In the genomic region with DNA sequence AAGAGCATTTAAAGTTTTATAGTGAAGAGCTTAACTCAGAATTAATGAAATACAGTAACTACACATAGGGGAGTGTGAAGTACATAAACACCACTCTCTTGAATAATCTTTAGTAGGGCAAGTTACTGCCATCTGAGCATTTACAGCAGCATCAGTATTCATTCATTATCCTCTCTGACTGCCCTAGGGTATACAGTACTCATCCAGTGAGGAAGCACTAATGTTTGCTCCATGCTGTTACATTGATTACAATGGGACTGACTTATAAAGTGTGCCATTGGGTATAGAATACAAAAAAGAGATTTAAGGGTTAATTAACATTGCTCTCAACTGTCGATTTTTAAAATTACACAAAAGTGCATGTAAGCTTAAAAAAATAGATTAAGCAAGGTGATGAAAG, we compare ENCODE assay signal across 23 mouse cellular contexts. TPM values are rescaled to one million over a fixed set of nuclear protein-coding genes. Genes with fewer than 3 reads are reported as not detected.
A peak's percentile ranks its signal among the peaks of the same experiment; 100 is the strongest.
DNase-seq lines count a peak whose midpoint lies in the region; ATAC-seq and TF ChIP-seq lines count a peak whose summit lies in the region.
"Had no signal": no experiment of that assay in that cellular context is flagged by ENCODE, and none has a peak within 500 bp of the region (broad histone marks: within the 10 kb centered on the region; RNA-seq: fewer than 3 reads in every experiment).

No protein-coding gene starts in this region.

- H3K9me3 ChIP-seq in neural tube, embryonic 13.5 days = no peaks in the 10 kb centered on the region
- H3K9me3 ChIP-seq in neural tube, embryonic 15.5 days (replicated peaks) = no peaks in the 10 kb centered on the region
- no peaks in the 10 kb centered on the region for H3K9me3 ChIP-seq in neural tube, embryonic 14.5 days (ENCODE audit: control insufficient read depth, low read length)
- H3K9me3 ChIP-seq: G1E had no signal

- H3K27ac ChIP-seq in neural tube, embryonic 13.5 days (replicated peaks) = no peak overlapping the region
- no peak overlapping the region for H3K27ac ChIP-seq in neural tube, embryonic 15.5 days (replicated peaks)
- no peak overlapping the region for H3K27ac ChIP-seq in neural tube, embryonic 14.5 days (ENCODE audit: low read depth, low read length)

- H3K36me3 ChIP-seq in neural tube, embryonic 13.5 days = peaks cover 15% of the 10 kb centered on the region
- peaks cover 4% of the 10 kb centered on the region for H3K36me3 ChIP-seq in neural tube, embryonic 15.5 days
- peaks cover 3% of the 10 kb centered on the region for H3K36me3 ChIP-seq in neural tube, embryonic 14.5 days (ENCODE audit: control insufficient read depth, insufficient read depth, low read length)

- no peak for DNase-seq in neural tube, embryonic 10.5 days (ENCODE audit: extremely low spot score, low spot score)
- DNase-seq in retina, postnatal 1 day = peak; percentile 19
- DNase-seq in retina, embryonic 14.5 days (ENCODE audit: low spot score) = no peak
- peak; percentile 14 for DNase-seq in brain, embryonic 14.5 days (ENCODE audit: low read depth)
- DNase-seq: adrenal gland, adult 2 months; adrenal gland, adult 8-10 months; adrenal gland, postnatal 10 days; adrenal gland, postnatal 14 days; adrenal gland, postnatal 25 days; adrenal gland, postnatal 36 days; B cell, adult 2 months; cerebellum, adult 11 months; cerebellum, adult 11-12 months; cerebellum, adult 18-20 months had no signal

- peak; percentile 80 for ATAC-seq in neural tube, embryonic 13.5 days (ENCODE audit: low read depth)
- ATAC-seq in neural tube, embryonic 15.5 days (ENCODE audit: low FRiP score) = no peak
- peak; percentile 71 for ATAC-seq in neural tube, embryonic 14.5 days (ENCODE audit: low read depth)
- no peak for ATAC-seq in megakaryocyte, adult 5-6 weeks (ENCODE audit: poor library complexity, severe bottlenecking)
- ATAC-seq: activated CD4-positive, CD25-positive, alpha-beta regulatory T cell, adult 4 months; CD4-positive, CD25-positive, alpha-beta regulatory T cell, adult 4 months; Patski had no signal

- no peak for TF ChIP-seq POLR2A in brain, embryonic 14.5 days (IDR thresholded peaks at IDR 0.05; ENCODE audit: borderline replicate concordance, extremely low read depth, insufficient read depth, insufficient read length, poor library complexity, severe bottlenecking)

- TF ChIP-seq CTCF in brain, embryonic 14.5 days (IDR thresholded peaks at IDR 0.05; ENCODE audit: borderline replicate concordance, extremely low read depth, insufficient read depth, insufficient read length) = no peak

- WGBS in neural tube, embryonic 13.5 days = 43% methylated on average over 1 of the region's 1 CpGs
- WGBS in neural tube, embryonic 15.5 days = 37% methylated on average over 1 of the region's 1 CpGs
- WGBS in neural tube, embryonic 14.5 days = 43% methylated on average over 1 of the region's 1 CpGs

- H3K4me3 ChIP-seq in neural tube, embryonic 13.5 days = no peak overlapping the region
- H3K4me3 ChIP-seq in neural tube, embryonic 15.5 days (replicated peaks) = no peak overlapping the region
- no peak overlapping the region for H3K4me3 ChIP-seq in neural tube, embryonic 14.5 days (ENCODE audit: low read depth, low read length)

- H3K4me1 ChIP-seq in neural tube, embryonic 13.5 days (replicated peaks) = peaks cover 6% of the 10 kb centered on the region
- 0 out of 2 replicates have a peak, but pooled peaks cover 2% of the 10 kb centered on the region for H3K4me1 ChIP-seq in neural tube, embryonic 15.5 days
- no peaks in the 10 kb centered on the region for H3K4me1 ChIP-seq in neural tube, embryonic 14.5 days (ENCODE audit: control insufficient read depth, insufficient read depth, low read length)

- no peaks in the 10 kb centered on the region for H3K27me3 ChIP-seq in neural tube, embryonic 13.5 days
- no peaks in the 10 kb centered on the region for H3K27me3 ChIP-seq in neural tube, embryonic 15.5 days (replicated peaks)
- H3K27me3 ChIP-seq in neural tube, embryonic 14.5 days (ENCODE audit: control insufficient read depth, insufficient read depth, low read length) = no peaks in the 10 kb centered on the region
- H3K27me3 ChIP-seq: CH12.LX, Patski had no signal

- no peak overlapping the region for H3K4me2 ChIP-seq in neural tube, embryonic 13.5 days
- no peak overlapping the region for H3K4me2 ChIP-seq in neural tube, embryonic 15.5 days
- no peak overlapping the region for H3K4me2 ChIP-seq in neural tube, embryonic 14.5 days (ENCODE audit: low read depth, low read length)

- H3K9ac ChIP-seq in neural tube, embryonic 13.5 days = no peak overlapping the region
- H3K9ac ChIP-seq in neural tube, embryonic 15.5 days (replicated peaks) = no peak overlapping the region
- H3K9ac ChIP-seq in neural tube, embryonic 14.5 days (replicated peaks; ENCODE audit: low read depth, low read length) = no peak overlapping the region

RNA-seq across cellular contexts. Expression of a gene that starts 58.1 kb away (rescaled TPM):
- polyA plus RNA-seq in neural tube, embryonic 13.5 days (2015; fragmentation: Nextera tagmentation; extraction: Ambion mirVana) = 114 and 122 TPM in 2 replicates
- 78.8 and 101 TPM in 2 replicates for polyA plus RNA-seq in neural tube, embryonic 15.5 days (2015; fragmentation: Nextera tagmentation; extraction: Ambion mirVana)
- 124 and 135 TPM in 2 replicates for polyA plus RNA-seq in neural tube, embryonic 14.5 days (2014; fragmentation: Nextera tagmentation; extraction: Ambion mirVana)
- 194 and 219 TPM in 2 replicates for polyA plus RNA-seq in brain, embryonic 14.5 days (2012; rRNA removed)
- total RNA-seq in megakaryocyte, adult 5-6 weeks (2015) = not detected in 2 replicates
- total RNA-seq in megakaryocyte, adult 5-6 weeks (2017) = not detected in 2 replicates
- polyA plus RNA-seq: activated CD4-positive, CD25-positive, alpha-beta regulatory T cell, adult 4 months had no signal

RNA-seq across cellular contexts. Expression of a gene that starts 59.2 kb away (rescaled TPM):
- polyA plus RNA-seq in neural tube, embryonic 13.5 days (2015; fragmentation: Nextera tagmentation; extraction: Ambion mirVana) = 83.1 and 92.3 TPM in 2 replicates
- 86.6 and 99.8 TPM in 2 replicates for polyA plus RNA-seq in neural tube, embryonic 15.5 days (2015; fragmentation: Nextera tagmentation; extraction: Ambion mirVana)
- 117 and 130 TPM in 2 replicates for polyA plus RNA-seq in neural tube, embryonic 14.5 days (2014; fragmentation: Nextera tagmentation; extraction: Ambion mirVana)
- 31.7 and 59.8 TPM in 2 replicates for polyA plus RNA-seq in brain, embryonic 14.5 days (2012; rRNA removed)
- total RNA-seq in megakaryocyte, adult 5-6 weeks (2015) = 79.4 and 91.9 TPM in 2 replicates
- total RNA-seq in megakaryocyte, adult 5-6 weeks (2017) = 42.1 and 42.3 TPM in 2 replicates

Comparison
In these comparisons a context has a peak if more than half of its experiments do, and no peak if none do; other contexts are left out.
1. ATAC-seq: peak in neural tube, embryonic 13.5 days (single experiment) and neural tube, embryonic 14.5 days (single experiment); none in neural tube, embryonic 15.5 days (single experiment) and megakaryocyte, adult 5-6 weeks (single experiment).
2. DNase-seq: peak in retina, postnatal 1 day (single experiment) and brain, embryonic 14.5 days (single experiment); none in neural tube, embryonic 10.5 days (single experiment) and retina, embryonic 14.5 days (single experiment).